Mouse (Mus musculus) frontal cortex, postnatal 10 days (tissue): ENCODE results near the gene Catsperg2.
A peak's percentile ranks its signal among the peaks of the same experiment; 100 is the strongest.
"Not testable (repeated sequence)": the region's sequence is repeated elsewhere in the genome, so short reads cannot be mapped to it uniquely, and the experiment has no call there.

ENCODE experiments used
- DNase-seq, 2 experiments: peaks; one replicate each; pipeline ENCODE4 v3.0.0; 2022; ENCODE audit warnings: low spot score in 2 of 2, mixed read lengths in 1 of 2

The Catsperg2 gene

GRCm38 (mm10) chr7:29726860-29727259, at the start of gene Catsperg2:
Catsperg2 (minus strand) TSS chr7:29727032.
- not testable (repeated sequence) for DNase-seq

- no peak for DNase-seq
These were observed 49.7 kb upstream of the Catsperg2 start for GRCm38 (mm10) chr7:29776568-29776967.

- no peak for DNase-seq
These were observed 47.5 kb upstream of the Catsperg2 start for GRCm38 (mm10) chr7:29774371-29774770.

- DNase-seq = no peak
These were observed 46.7 kb upstream of the Catsperg2 start for GRCm38 (mm10) chr7:29773503-29773902.

- no peak for DNase-seq
These were observed 42.1 kb upstream of the Catsperg2 start for GRCm38 (mm10) chr7:29768980-29769379.

- DNase-seq = peak; percentile 81 to 82
These were observed 41.5 kb upstream of the Catsperg2 start, which contains the start of gene Zfp84 for GRCm38 (mm10) chr7:29768090-29768900. Zfp84 (plus strand) TSS chr7:29768552.

- peak; percentile 69 to 79 for DNase-seq
These were observed 40.3 kb upstream of the Catsperg2 start for GRCm38 (mm10) chr7:29767058-29767686.

- DNase-seq = no peak
These were observed 37.9 kb upstream of the Catsperg2 start for GRCm38 (mm10) chr7:29764702-29765101.

- DNase-seq = no peak
These were observed 33.6 kb upstream of the Catsperg2 start for GRCm38 (mm10) chr7:29760476-29760875.

- DNase-seq = no peak
These were observed 15.4 kb upstream of the Catsperg2 start for GRCm38 (mm10) chr7:29742258-29742657.

GRCm38 (mm10) chr7:29728055-29728454, 1.2 kb upstream of the Catsperg2 start:
- no peak for DNase-seq

- DNase-seq = not testable (repeated sequence)
These were observed 1.2 kb downstream of the Catsperg2 start for GRCm38 (mm10) chr7:29725461-29726142.

GRCm38 (mm10) chr7:29708891-29709290, 17.9 kb downstream of the Catsperg2 start:
- not testable (repeated sequence) for DNase-seq

- DNase-seq = not testable (repeated sequence)
These were observed 31.6 kb downstream of the Catsperg2 start for GRCm38 (mm10) chr7:29695231-29695630.

GRCm38 (mm10) chr7:29681868-29682267, 45.0 kb downstream of the Catsperg2 start:
- no peak for DNase-seq
